Mouse (Mus musculus) layer of hippocampus, adult 18-20 months (tissue): Measurements from ENCODE around the gene Cgnl1. TPM values are rescaled to one million over a fixed set of nuclear protein-coding genes. Genes with fewer than 3 reads are reported as not detected.

Source experiments
- DNase-seq, 2 experiments: peaks; one replicate each; pipeline ENCODE4 v3.0.0; 2022; ENCODE audit warnings: low spot score in 2 of 2
- total RNA-seq, 2 experiments: library from RNA; stranded (reverse); gene quantifications; 2 replicates each; pipeline ENCODE4 v1.2.3; 2021

Gene Cgnl1
- total RNA-seq, 2 experiments from 2014 or later, result 5.4 to 8.4 TPM

DNA sequence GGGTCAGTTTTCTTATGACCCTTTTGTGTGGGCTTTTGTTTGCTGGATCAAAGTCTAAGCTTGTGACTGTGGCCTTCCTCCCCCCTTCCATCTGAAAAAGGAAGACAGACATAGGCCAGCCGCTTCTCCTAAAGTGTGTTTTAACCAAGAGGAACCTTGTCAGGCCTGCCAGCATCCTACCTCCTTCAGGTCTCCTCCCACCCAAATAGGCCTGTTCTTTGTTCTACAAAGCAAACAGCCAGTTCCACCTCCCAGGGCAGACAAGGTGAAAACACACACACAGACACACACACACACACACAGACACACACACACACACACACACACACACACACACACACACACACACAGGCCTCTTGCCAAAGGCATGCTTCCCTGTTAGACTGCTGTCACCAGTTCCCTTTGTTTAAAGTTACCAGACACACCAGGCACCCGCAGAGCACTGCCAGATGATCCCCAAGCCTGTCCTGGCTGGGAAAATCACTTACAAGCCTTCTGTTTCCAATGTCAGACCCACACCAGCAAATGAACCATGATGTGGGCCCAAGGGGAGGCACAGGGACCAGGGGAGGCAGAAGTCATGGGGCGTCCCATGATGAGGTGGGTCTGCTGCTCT is 95.5 kb downstream of the Cgnl1 start:
- DNase-seq, result no peak

GRCm38 (mm10) chr9:71675216-71675615 is 96.2 kb downstream of the Cgnl1 start:
- DNase-seq, result no peak

GRCm38 (mm10) chr9:71674476-71674875 is 96.9 kb downstream of the Cgnl1 start:
- no peak for DNase-seq

DNA sequence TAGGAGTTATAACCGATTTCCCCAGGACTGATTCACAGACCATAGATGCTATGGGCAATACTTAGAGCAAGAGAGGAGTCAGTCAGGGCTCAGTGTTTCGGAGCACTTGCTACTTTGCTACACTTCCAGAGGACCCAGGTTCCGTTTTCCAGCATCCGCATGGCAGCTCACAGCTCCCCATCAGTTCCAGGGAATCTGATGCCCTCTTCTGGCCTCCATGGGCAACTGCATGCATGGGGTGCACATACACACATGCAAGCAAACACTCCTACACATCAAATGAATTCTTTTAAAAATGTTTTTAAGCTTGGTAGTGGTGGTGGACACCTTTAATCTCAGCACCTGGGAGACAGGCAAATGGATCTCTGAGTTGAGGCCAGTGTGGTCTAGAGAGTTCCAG is 98.9 kb downstream of the Cgnl1 start:
- no peak for DNase-seq

DNA sequence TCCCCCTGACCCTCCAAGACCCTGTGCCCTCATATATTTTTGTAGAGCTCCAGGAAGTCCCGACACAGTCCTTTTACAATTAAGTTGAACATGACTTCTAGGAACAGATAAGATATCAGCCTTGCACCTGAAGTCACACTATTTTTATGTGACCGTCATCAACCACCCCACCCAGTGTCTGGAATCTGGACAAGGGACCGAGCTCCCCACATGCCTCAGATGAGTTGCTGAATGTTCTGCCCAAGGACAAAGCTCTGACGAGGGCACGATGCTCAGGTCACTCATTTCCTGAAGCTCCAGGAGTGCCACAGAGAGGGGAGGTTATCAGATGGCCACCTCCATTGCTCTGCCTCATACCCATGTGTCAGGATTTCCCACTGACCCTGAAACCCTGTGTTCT is 100.7 kb downstream of the Cgnl1 start:
- no peak for DNase-seq

GRCm38 (mm10) chr9:71667616-71668015 is 103.8 kb downstream of the Cgnl1 start:
- DNase-seq, result no peak

DNA sequence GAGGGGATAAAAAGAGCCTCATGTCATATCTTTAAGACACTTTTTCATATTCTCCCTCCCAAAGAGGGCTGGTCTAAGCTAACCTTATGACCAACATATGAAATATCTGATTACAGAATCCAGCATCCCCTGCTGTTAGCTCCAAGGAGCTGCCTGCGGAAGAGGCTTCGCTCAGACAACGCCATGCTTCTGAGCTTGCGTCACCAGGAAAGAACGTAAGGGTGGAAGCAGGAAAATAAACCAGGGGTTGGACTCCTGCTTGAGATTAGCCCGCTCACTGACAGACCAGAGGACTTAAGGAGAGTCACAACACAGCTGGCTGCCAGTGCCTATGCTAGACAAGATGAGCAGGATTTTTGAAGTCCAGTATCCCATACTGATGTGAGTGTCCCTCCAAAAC is 105.0 kb downstream of the Cgnl1 start:
- DNase-seq, result no peak

DNA sequence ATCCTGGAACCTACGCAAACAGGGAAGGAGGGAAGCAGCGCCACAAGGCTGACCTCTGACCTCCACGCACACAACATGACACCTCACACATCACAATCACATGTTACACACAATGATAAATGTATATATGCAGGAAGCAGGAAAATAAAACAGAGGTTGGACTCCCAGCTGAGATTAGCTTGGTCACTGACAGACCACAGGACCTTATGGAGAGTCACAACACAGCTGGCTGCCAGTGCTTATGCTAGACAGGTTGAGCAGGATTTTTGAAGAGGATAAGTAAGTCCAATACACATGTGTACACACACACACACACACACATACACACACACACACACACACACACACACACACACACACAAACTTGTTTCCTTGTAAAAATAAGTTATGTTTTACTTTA is 105.9 kb downstream of the Cgnl1 start:
- DNase-seq, result no peak

GRCm38 (mm10) chr9:71664855-71665254 is 106.5 kb downstream of the Cgnl1 start:
- no peak for DNase-seq

- DNase-seq, result no peak
Measured at GRCm38 (mm10) chr9:71663421-71664217, 107.8 kb downstream of the Cgnl1 start.

GRCm38 (mm10) chr9:71660540-71660939 is 110.9 kb downstream of the Cgnl1 start:
- DNase-seq, result no peak

- no peak for DNase-seq
Measured at GRCm38 (mm10) chr9:71659681-71660080, 111.7 kb downstream of the Cgnl1 start.

DNA sequence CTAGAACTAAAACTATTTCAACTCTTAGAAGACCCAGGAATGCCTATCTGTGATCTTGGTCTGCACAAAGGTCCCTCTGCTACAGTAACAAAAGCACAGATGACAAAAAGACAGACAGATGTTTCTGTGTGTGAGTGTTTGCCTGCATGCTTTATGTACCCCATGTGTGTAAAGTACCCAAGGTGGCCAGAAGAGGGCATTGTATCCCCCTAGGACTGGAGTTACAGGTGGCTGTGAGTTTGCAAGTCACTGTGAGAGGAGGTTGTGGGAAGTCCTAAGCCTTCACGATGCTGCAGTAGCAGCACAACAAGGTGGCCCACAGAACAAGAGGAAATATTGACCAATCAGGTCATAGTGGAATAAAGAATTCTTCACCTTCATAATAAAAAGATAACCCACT is 114.2 kb downstream of the Cgnl1 start:
- DNase-seq, result no peak

DNA sequence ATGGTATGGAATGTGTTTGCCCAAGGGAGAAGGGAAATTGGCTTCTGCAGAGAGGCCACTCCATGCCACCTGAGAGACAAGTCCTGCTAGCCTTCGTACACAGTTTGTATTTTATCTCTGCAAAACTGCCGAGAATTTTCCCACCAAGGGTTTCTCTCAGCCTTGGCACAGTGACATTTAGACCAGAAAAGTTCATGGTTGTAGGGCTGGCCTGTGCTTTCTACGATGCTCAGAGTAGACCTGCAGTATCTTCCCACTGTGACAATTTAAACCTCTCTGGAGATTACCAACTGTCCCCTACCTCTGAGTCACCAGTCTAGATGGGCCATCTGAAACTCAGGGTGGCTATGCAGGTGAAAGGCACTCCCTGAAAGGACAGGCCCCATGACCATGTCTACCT is 116.5 kb downstream of the Cgnl1 start:
- no peak for DNase-seq

GRCm38 (mm10) chr9:71646115-71646514 is 125.3 kb downstream of the Cgnl1 start:
- DNase-seq, result peak; percentile 63 to 89

GRCm38 (mm10) chr9:71643611-71644010 is 127.8 kb downstream of the Cgnl1 start:
- DNase-seq, result no peak

- no peak for DNase-seq
Measured at GRCm38 (mm10) chr9:71642270-71642669, 129.1 kb downstream of the Cgnl1 start.

- DNase-seq, result no peak
Measured at GRCm38 (mm10) chr9:71640361-71640927, 131.0 kb downstream of the Cgnl1 start.

DNA sequence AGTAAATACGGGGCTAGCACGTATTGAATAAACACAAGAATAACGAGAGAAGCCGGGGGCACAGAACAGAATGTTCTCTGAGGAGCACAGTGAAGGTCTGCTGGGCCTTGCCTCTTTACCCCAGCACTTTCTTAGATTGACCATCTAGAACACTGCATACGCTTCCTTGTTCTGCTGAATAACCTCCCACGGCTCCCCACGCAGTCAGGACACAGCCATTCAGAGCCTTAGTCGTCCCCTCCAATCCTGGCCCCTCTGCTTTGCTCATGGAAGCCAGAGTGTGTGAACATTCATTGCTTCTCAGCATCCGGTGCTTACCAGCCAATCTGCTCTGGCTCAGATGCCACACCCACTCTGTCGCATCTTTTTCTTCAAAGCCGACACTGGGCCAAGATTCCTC is 133.2 kb downstream of the Cgnl1 start:
- DNase-seq, result peak in 1 of 2 experiments; percentile 7

- peak in 1 of 2 experiments; percentile 18 for DNase-seq
Measured at GRCm38 (mm10) chr9:71636854-71637253, 134.5 kb downstream of the Cgnl1 start.

GRCm38 (mm10) chr9:71635627-71636026 is 135.8 kb downstream of the Cgnl1 start:
- no peak for DNase-seq

DNA sequence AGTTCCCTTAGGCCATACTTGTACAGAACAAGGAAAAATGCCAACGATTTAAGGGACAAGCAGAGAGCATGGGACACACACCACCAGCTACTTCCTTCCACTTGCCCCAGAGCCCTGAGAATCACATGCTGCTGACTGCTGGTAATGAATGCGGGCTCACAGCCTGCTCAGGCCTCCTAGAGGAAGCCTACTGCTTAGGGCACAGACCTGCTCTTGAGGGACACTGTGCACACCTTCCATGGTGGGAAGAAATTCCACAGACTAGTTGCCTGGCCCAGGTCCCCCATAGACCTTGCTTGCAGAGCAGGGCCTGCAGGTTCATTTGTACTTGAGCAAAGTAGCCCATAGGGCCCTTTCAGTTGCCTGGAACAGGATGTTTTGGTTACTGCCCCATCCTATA is 136.5 kb downstream of the Cgnl1 start:
- no peak for DNase-seq

- no peak for DNase-seq
Measured at GRCm38 (mm10) chr9:71628921-71629320, 142.5 kb downstream of the Cgnl1 start.
